Comparison of ENCODE assay signal across 34 mouse cellular contexts in the genomic region with DNA sequence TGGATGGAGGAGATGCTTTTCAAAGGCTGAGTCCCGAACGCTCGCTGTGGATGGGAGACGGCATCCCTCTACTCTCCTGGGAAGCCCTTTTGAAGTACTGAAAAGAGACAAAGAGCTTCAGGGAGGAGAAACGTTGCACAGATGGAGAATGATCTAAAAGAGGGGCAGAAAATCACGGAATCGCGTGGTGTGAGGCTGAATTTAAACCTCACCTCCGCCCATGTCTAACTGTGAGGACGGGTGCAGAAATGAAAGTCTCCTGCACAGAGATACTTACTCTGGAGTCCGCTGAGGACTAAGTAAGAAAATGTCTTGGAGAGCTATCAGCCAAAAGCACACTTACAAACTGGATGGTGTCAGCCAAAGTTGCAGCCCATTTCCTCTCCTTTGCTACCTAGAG. TPM values are rescaled to one million over a fixed set of nuclear protein-coding genes. Genes with fewer than 3 reads are reported as not detected.
DNase-seq lines count a peak whose midpoint lies in the region; ATAC-seq and TF ChIP-seq lines count a peak whose summit lies in the region.
"Had no signal": no experiment of that assay in that cellular context is flagged by ENCODE, and none has a peak within 500 bp of the region (broad histone marks: within the 10 kb centered on the region; RNA-seq: fewer than 3 reads in every experiment).

No protein-coding gene starts in this region.

- peak in 1 of 2 experiments; percentile 48 for DNase-seq in left cerebral cortex, adult 2 months (ENCODE audit: extremely low spot score in 1 of 2, low spot score in 2 of 2)
- no peak for DNase-seq in left cerebral cortex, postnatal 10 days (ENCODE audit: extremely low spot score in 1 of 2, low spot score in 2 of 2)
- DNase-seq in left cerebral cortex, postnatal 36 days (ENCODE audit: low spot score in 2 of 2): peak; percentile 50 to 67
- DNase-seq in right cerebral cortex, postnatal 36 days (ENCODE audit: low spot score in 2 of 2): peak; percentile 35 to 72
- no peak for DNase-seq in adrenal gland, postnatal 25 days
- DNase-seq: adrenal gland, postnatal 36 days; B cell, adult 2 months; cerebellum, adult 2 months; gastrocnemius, postnatal 14 days; heart, adult 18-20 months; heart, postnatal 36 days; kidney, adult 8-10 months; kidney, postnatal 4 days; lung, adult 2 months; lung, postnatal 10 days; thymus, postnatal 14 days had no signal

- no peak overlapping the region for H3K4me2 ChIP-seq in hindbrain, embryonic 13.5 days
- H3K4me2 ChIP-seq: forebrain, embryonic 13.5 days; heart, embryonic 11.5 days; hindbrain, embryonic 12.5 days; midbrain, embryonic 13.5 days; neural tube, embryonic 13.5 days; stomach, embryonic 15.5 days had no signal

- TF ChIP-seq CTCF in left cerebral cortex, adult 2 months (IDR thresholded peaks at IDR 0.05): no peak
- TF ChIP-seq CTCF in cortical plate, adult 2 months (IDR thresholded peaks at IDR 0.05; ENCODE audit: extremely low read depth, insufficient read depth, low read length): no peak

- no peak for TF ChIP-seq POLR2A in cortical plate, adult 2 months (IDR thresholded peaks at IDR 0.05; ENCODE audit: extremely low read depth, insufficient read depth, low read length)

- no peak overlapping the region for H3K9ac ChIP-seq in hindbrain, embryonic 13.5 days
- H3K9ac ChIP-seq: forebrain, embryonic 13.5 days; hindbrain, embryonic 12.5 days; liver, embryonic 14.5 days; midbrain, embryonic 13.5 days; neural tube, embryonic 13.5 days; stomach, embryonic 15.5 days had no signal

- no peaks in the 10 kb centered on the region for H3K27me3 ChIP-seq in hindbrain, embryonic 13.5 days
- H3K27me3 ChIP-seq: forebrain, embryonic 13.5 days; hindbrain, embryonic 12.5 days; midbrain, embryonic 13.5 days; neural tube, embryonic 13.5 days; stomach, embryonic 15.5 days had no signal

- peaks cover 11% of the 10 kb centered on the region for H3K4me1 ChIP-seq in cortical plate, adult 2 months (ENCODE audit: control insufficient read depth, insufficient read depth, low read length)
- no peaks in the 10 kb centered on the region for H3K4me1 ChIP-seq in hindbrain, embryonic 13.5 days (replicated peaks)
- H3K4me1 ChIP-seq: forebrain, embryonic 13.5 days; hindbrain, embryonic 12.5 days; midbrain, embryonic 13.5 days; neural tube, embryonic 13.5 days; stomach, embryonic 15.5 days had no signal

- H3K9me3 ChIP-seq in hindbrain, embryonic 13.5 days: no peaks in the 10 kb centered on the region
- H3K9me3 ChIP-seq: forebrain, embryonic 13.5 days; hindbrain, embryonic 12.5 days; midbrain, embryonic 13.5 days; neural tube, embryonic 13.5 days; stomach, embryonic 15.5 days had no signal

- no peaks in the 10 kb centered on the region for H3K36me3 ChIP-seq in hindbrain, embryonic 13.5 days
- H3K36me3 ChIP-seq: hindbrain, embryonic 12.5 days; midbrain, embryonic 13.5 days; neural tube, embryonic 13.5 days; stomach, embryonic 15.5 days had no signal

- no peak for ATAC-seq in hindbrain, embryonic 13.5 days (ENCODE audit: low FRiP score)
- ATAC-seq: forebrain, embryonic 13.5 days; intestine, embryonic 16.5 days; midbrain, embryonic 13.5 days had no signal

- intact Hi-C loops in left cerebral cortex, adult 2 months (cut with DNase I): loop anchor here (2.0 to 5.0 kb wide), 3 partner anchors 65 to 280 kb away; no protein-coding TSS in a partner anchor
- intact Hi-C loops in left cerebral cortex, postnatal 10 days (cut with DNase I): loop anchor here (5.0 to 10.0 kb wide), 3 partner anchors 63 to 145 kb away; a partner anchor contains a TSS
- intact Hi-C loops in left cerebral cortex, postnatal 36 days (cut with DNase I): loop anchor here (2.0 to 5.0 kb wide), 4 partner anchors 63 to 277 kb away; a partner anchor contains a TSS

- WGBS in hindbrain, embryonic 13.5 days: 84% methylated on average over 11 of the region's 11 CpGs

- no peak overlapping the region for H3K4me3 ChIP-seq in left cerebral cortex, adult 2 months
- H3K4me3 ChIP-seq in cortical plate, adult 2 months (ENCODE audit: insufficient read depth, low read length): no peak overlapping the region
- H3K4me3 ChIP-seq in hindbrain, embryonic 13.5 days: no peak overlapping the region
- H3K4me3 ChIP-seq: forebrain, embryonic 13.5 days; hindbrain, embryonic 12.5 days; midbrain, embryonic 13.5 days; neural tube, embryonic 13.5 days; stomach, embryonic 15.5 days had no signal

- H3K27ac ChIP-seq in left cerebral cortex, adult 2 months: peak overlapping the region; percentile 88
- H3K27ac ChIP-seq in cortical plate, adult 2 months (ENCODE audit: insufficient read depth, low read length): 0 out of 2 replicates have a peak overlapping the region, but pooled peaks have one; percentile 38
- no peak overlapping the region for H3K27ac ChIP-seq in hindbrain, embryonic 13.5 days
- H3K27ac ChIP-seq: forebrain, embryonic 13.5 days; hindbrain, embryonic 12.5 days; kidney, postnatal 0 days; liver, embryonic 14.5 days; macrophage; midbrain, embryonic 13.5 days; neural tube, embryonic 13.5 days; stomach, embryonic 15.5 days had no signal

RNA-seq across cellular contexts. Expression of a gene that starts 6.6 kb away (rescaled TPM):
- not detected for total RNA-seq in left cerebral cortex, adult 2 months (2021)
- total RNA-seq in left cerebral cortex, postnatal 10 days (2021): not detected
- polyA plus RNA-seq in cortical plate, adult 2 months (2012; rRNA removed): 0.04 TPM in 1 of 2 replicates, not detected in the other
- not detected for total RNA-seq in left cerebral cortex, postnatal 36 days (2021)
- not detected in 2 replicates for polyA plus RNA-seq in hindbrain, embryonic 13.5 days (2015; fragmentation: Nextera tagmentation; extraction: Ambion mirVana)
- total RNA-seq in adrenal gland, postnatal 25 days (2021): 0.33 TPM in 1 of 2 replicates, not detected in the other
- total RNA-seq: adrenal gland, adult 18-20 months; adrenal gland, postnatal 36 days; gastrocnemius, postnatal 14 days; heart, adult 18-20 months; heart, postnatal 36 days; layer of hippocampus, postnatal 10 days; megakaryocyte-erythroid progenitor cell, adult 5-6 weeks had no signal
- polyA plus RNA-seq: cerebellum, adult 2 months; embryonic facial prominence, embryonic 11.5 days; forebrain, embryonic 13.5 days; heart, embryonic 11.5 days; heart, embryonic 16.5 days; hindbrain, embryonic 12.5 days; kidney, postnatal 0 days; macrophage; midbrain, embryonic 13.5 days; neural tube, embryonic 13.5 days; small intestine, adult 2 months had no signal

RNA-seq across cellular contexts. Expression of a gene that starts 29.2 kb away (rescaled TPM):
- not detected for total RNA-seq in left cerebral cortex, adult 2 months (2021)
- total RNA-seq in left cerebral cortex, postnatal 10 days (2021): not detected
- 0.10 TPM in 1 of 2 replicates, not detected in the other for polyA plus RNA-seq in cortical plate, adult 2 months (2012; rRNA removed)
- not detected for total RNA-seq in left cerebral cortex, postnatal 36 days (2021)
- not detected in 2 replicates for polyA plus RNA-seq in hindbrain, embryonic 13.5 days (2015; fragmentation: Nextera tagmentation; extraction: Ambion mirVana)
- total RNA-seq in adrenal gland, postnatal 25 days (2021): 0.33 TPM in 1 of 2 replicates, not detected in the other
- total RNA-seq: adrenal gland, adult 18-20 months; adrenal gland, postnatal 36 days; gastrocnemius, postnatal 14 days; heart, adult 18-20 months; heart, postnatal 36 days; layer of hippocampus, postnatal 10 days; megakaryocyte-erythroid progenitor cell, adult 5-6 weeks had no signal
- polyA plus RNA-seq: cerebellum, adult 2 months; embryonic facial prominence, embryonic 11.5 days; forebrain, embryonic 13.5 days; heart, embryonic 11.5 days; hindbrain, embryonic 12.5 days; intestine, embryonic 16.5 days; kidney, postnatal 0 days; liver, embryonic 14.5 days; lung, adult 2 months; macrophage; midbrain, embryonic 13.5 days; neural tube, embryonic 13.5 days; small intestine, adult 2 months; stomach, embryonic 15.5 days had no signal

RNA-seq across cellular contexts. Expression of a gene that starts 51.7 kb away (rescaled TPM):
- under 1 TPM; 0.27 to 0.37 TPM for total RNA-seq in left cerebral cortex, adult 2 months (2021)
- under 1 TPM; 0.58 to 0.99 TPM for total RNA-seq in left cerebral cortex, postnatal 10 days (2021)
- 0.74 and 0.75 TPM in 2 replicates for polyA plus RNA-seq in cortical plate, adult 2 months (2012; rRNA removed)
- under 1 TPM; 0.36 to 0.52 TPM for total RNA-seq in left cerebral cortex, postnatal 36 days (2021)
- not detected in 2 replicates for polyA plus RNA-seq in hindbrain, embryonic 13.5 days (2015; fragmentation: Nextera tagmentation; extraction: Ambion mirVana)
- 13.0 TPM in 1 of 2 replicates, not detected in the other for total RNA-seq in adrenal gland, postnatal 25 days (2021)
- total RNA-seq: gastrocnemius, postnatal 14 days; heart, adult 18-20 months; heart, postnatal 36 days; megakaryocyte-erythroid progenitor cell, adult 5-6 weeks had no signal
- polyA plus RNA-seq: embryonic facial prominence, embryonic 11.5 days; forebrain, embryonic 13.5 days; heart, embryonic 11.5 days; hindbrain, embryonic 12.5 days; macrophage; midbrain, embryonic 13.5 days; neural tube, embryonic 13.5 days had no signal

Comparison
In these comparisons a context has a peak if more than half of its experiments do, and no peak if none do; other contexts are left out.
1. DNase-seq: peak in left cerebral cortex, postnatal 36 days (2 of 2) and right cerebral cortex, postnatal 36 days (2 of 2); none in left cerebral cortex, postnatal 10 days (0 of 2) and adrenal gland, postnatal 25 days (single experiment).